Mouse (Mus musculus) G1E (cell line): Measurements from ENCODE around the gene Dcun1d2. TPM values are rescaled to one million over a fixed set of nuclear protein-coding genes. Genes with fewer than 3 reads are reported as not detected.

Experiments
- ATAC-seq: 2 replicates; pipeline ENCODE4 v1.8.0; 2016; ENCODE audit warnings: mild to moderate bottlenecking; ENCODE audit not compliant: insufficient number of reproducible peaks, poor library complexity, low FRiP score, severe bottlenecking; ENCODE audit errors: extremely low read depth
- DNase-seq: peaks from one replicate; pipeline ENCODE4 v3.0.0; 2012; ENCODE audit warnings: low spot score
- H3K27me3 ChIP-seq: 2 replicates; pipeline ENCODE4 v1.6.1; 2012; ENCODE audit warnings: mild to moderate bottlenecking, low read length, inconsistent platforms; ENCODE audit not compliant: insufficient read depth
- H3K36me3 ChIP-seq: replicated peaks from 2 replicates; pipeline ENCODE3; 2012; ENCODE audit warnings: mild to moderate bottlenecking, inconsistent platforms
- H3K4me1 ChIP-seq: 2 replicates; pipeline ENCODE4 v1.6.1; 2012; ENCODE audit warnings: low read depth, low read length, inconsistent platforms, mixed read lengths; ENCODE audit not compliant: insufficient read depth
- H3K4me3 ChIP-seq: 2 replicates; pipeline ENCODE4 v1.5.1; 2012; ENCODE audit warnings: low read depth, mild to moderate bottlenecking, inconsistent platforms, low read length, moderate library complexity, mixed read lengths
- H3K9me3 ChIP-seq: replicated peaks from 2 replicates; pipeline ENCODE4 v1.6.1; 2012; ENCODE audit warnings: inconsistent platforms
- CTCF ChIP-seq: IDR thresholded peaks from 2 replicates; pipeline ENCODE4 v1.5.1; 2012; ENCODE audit warnings: low read depth, low read length, inconsistent platforms, mixed read lengths
- GATA1 ChIP-seq: IDR thresholded peaks from 2 replicates; pipeline ENCODE4 v1.6.1; 2012; ENCODE audit warnings: borderline replicate concordance, low read length, inconsistent platforms, mixed read lengths
- GATA2 ChIP-seq: IDR thresholded peaks from 2 replicates; pipeline ENCODE4 v1.6.1; 2012; ENCODE audit warnings: low read depth, low read length, inconsistent platforms, borderline replicate concordance
- POLR2AphosphoS5 ChIP-seq: IDR thresholded peaks from 2 replicates; pipeline ENCODE4 v1.6.1; 2012; ENCODE audit warnings: low read depth, low read length, inconsistent platforms; ENCODE audit not compliant: insufficient replicate concordance
- TAL1 ChIP-seq: conservative IDR thresholded peaks from 2 replicates; pipeline ENCODE4 v1.6.1; 2012; ENCODE audit warnings: low read depth, low read length, inconsistent platforms, mixed read lengths
- polyA plus RNA-seq: library from polyadenylated mRNA; stranded (reverse); fragments of >175 nt; gene quantifications from 2 replicates; pipeline ENCODE4 v1.2.3, GENCODE M21; 2012
- total RNA-seq, 2 experiments: library from RNA; stranded (forward) in 1 of 2; stranded (reverse) in 1 of 2; fragments of 200-1000 nt in 1 of 2; fragments of >200 nt in 1 of 2; fragmentation: Nextera tagmentation in 1 of 2; gene quantifications; 2 replicates each; pipeline ENCODE4 v1.2.3; 2014 to 2017

Gene Dcun1d2
- total and polyA plus RNA-seq, 3 experiments = 4.6 to 24.0 (median 15.7) TPM

DNA sequence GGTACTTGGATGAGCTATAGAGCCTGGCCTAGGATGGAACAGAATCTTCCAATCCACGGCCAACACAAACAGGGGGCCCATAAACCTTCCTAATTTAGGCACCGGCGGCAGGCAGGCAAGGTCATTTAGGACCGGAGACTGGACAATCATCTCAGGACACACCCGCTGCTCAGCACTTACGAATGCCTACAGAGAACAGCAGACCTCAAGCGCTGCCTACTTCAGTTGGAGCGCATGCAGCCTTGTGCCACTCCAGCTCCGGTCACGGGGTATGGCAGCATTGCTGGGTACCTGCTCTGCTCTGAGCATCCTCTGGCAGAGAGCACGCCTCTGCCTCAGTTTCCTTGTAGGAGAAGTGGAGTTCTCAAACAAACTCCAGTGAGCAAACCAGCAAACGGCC is 58.1 kb downstream of the Dcun1d2 start:
- Histone ChIP-seq H3K27me3 (peaks cover 88% of the 10 kb centered on the region), H3K4me3 (no peak overlapping the region), H3K9me3 (no peaks in the 10 kb centered on the region), H3K36me3 (no peaks in the 10 kb centered on the region), H3K4me1 (peaks cover 4% of the 10 kb centered on the region)
- DNase-seq (no peak), ATAC-seq (no peak)
- TF ChIP-seq GATA1 = no peak
- no peak for TF ChIP-seq CTCF
- no peak for TF ChIP-seq TAL1
- no peak for TF ChIP-seq GATA2
- no peak for TF ChIP-seq POLR2AphosphoS5

DNA sequence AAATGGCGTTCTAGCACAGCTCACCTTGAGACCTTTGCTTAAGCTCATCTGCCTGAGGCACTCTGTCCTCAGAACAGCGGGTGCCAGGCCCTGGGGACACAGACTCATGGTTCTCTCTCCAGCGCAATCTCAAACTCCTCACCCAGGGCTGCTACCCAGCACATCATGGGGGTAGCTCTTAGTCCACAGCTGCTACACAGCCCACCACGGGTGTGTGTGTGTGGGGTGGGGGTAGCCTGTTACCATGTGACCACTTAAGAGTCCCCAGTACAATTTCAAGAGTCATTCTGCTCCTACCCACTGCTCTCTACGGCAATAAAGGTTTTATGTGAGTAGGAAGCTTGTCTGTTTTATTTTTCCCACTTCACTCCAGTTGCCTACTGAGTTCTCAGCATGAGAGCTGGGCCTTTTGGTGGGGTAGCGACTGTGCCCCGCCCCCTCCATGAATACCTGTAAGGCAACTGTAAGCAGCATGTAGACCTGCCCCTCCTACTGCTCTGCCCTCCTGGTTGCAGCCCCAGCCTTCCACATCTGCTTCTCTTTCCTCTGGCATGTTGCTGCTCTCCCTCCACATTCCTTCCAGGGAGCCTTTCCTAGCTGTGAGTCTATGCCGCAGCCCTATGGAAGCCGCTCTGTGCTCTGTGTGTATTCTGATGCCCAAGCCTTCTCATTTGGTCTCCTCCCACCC is 58.9 kb downstream of the Dcun1d2 start:
- peaks cover 89% of the 10 kb centered on the region for H3K27me3 ChIP-seq
- no peak for DNase-seq
- TF ChIP-seq GATA1 = no peak
- TF ChIP-seq CTCF = no peak
- TF ChIP-seq TAL1 = no peak
- TF ChIP-seq GATA2 = no peak
- no peak for TF ChIP-seq POLR2AphosphoS5

GRCm38 (mm10) chr8:13227184-13227583 is 60.7 kb downstream of the Dcun1d2 start:
- Histone ChIP-seq H3K4me3 (no peak overlapping the region), H3K27me3 (peaks cover 89% of the 10 kb centered on the region), H3K4me1 (peaks cover 4% of the 10 kb centered on the region), H3K36me3 (no peaks in the 10 kb centered on the region), H3K9me3 (no peaks in the 10 kb centered on the region)
- DNase-seq = no peak
- TF ChIP-seq GATA1 = no peak
- no peak for TF ChIP-seq TAL1
- no peak for TF ChIP-seq POLR2AphosphoS5
- TF ChIP-seq GATA2 = no peak
- no peak for TF ChIP-seq CTCF
- ATAC-seq = no peak

More for the DNA sequence above, 58.9 kb downstream of the Dcun1d2 start:
- ATAC-seq = no peak
- no peaks in the 10 kb centered on the region for H3K36me3 ChIP-seq
- no peaks in the 10 kb centered on the region for H3K9me3 ChIP-seq
- H3K4me1 ChIP-seq = peaks cover 4% of the 10 kb centered on the region
- no peak overlapping the region for H3K4me3 ChIP-seq

DNA sequence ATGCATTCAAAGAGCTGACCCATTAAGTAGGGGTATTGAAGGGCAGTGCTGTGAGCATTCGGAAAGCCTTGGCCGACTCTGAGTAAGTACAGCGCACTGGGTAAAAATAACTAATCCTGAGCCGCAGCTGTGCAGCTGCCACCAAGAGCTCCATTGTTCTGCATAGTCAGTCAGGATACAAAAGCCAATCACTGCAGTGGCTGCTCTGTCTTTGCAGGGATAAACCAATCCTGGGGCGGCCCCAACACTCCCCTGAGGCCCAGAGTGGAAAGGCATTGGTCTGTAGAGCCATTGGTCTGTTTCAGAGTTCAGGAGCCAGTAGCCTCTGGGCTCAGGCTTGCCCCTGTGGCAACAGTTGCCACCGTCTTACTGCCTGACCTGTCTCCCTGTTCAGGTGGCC is 61.6 kb downstream of the Dcun1d2 start:
- no peaks in the 10 kb centered on the region for H3K36me3 ChIP-seq
- H3K4me3 ChIP-seq = no peak overlapping the region
- H3K4me1 ChIP-seq = peaks cover 4% of the 10 kb centered on the region
- DNase-seq (no peak), ATAC-seq (no peak)
- TF ChIP-seq CTCF (no peak), POLR2AphosphoS5 (no peak), GATA2 (no peak), TAL1 (no peak), GATA1 (no peak)
- no peaks in the 10 kb centered on the region for H3K9me3 ChIP-seq
- H3K27me3 ChIP-seq = peaks cover 89% of the 10 kb centered on the region

- H3K4me1 ChIP-seq = peaks cover 4% of the 10 kb centered on the region
- ATAC-seq = no peak
- peaks cover 83% of the 10 kb centered on the region for H3K27me3 ChIP-seq
- no peak for DNase-seq
- no peaks in the 10 kb centered on the region for H3K36me3 ChIP-seq
- H3K4me3 ChIP-seq = no peak overlapping the region
- no peaks in the 10 kb centered on the region for H3K9me3 ChIP-seq
- TF ChIP-seq POLR2AphosphoS5 (no peak), CTCF (no peak), GATA1 (no peak), GATA2 (no peak), TAL1 (no peak)
These were observed 63.5 kb downstream of the Dcun1d2 start for GRCm38 (mm10) chr8:13224426-13224825.

DNA sequence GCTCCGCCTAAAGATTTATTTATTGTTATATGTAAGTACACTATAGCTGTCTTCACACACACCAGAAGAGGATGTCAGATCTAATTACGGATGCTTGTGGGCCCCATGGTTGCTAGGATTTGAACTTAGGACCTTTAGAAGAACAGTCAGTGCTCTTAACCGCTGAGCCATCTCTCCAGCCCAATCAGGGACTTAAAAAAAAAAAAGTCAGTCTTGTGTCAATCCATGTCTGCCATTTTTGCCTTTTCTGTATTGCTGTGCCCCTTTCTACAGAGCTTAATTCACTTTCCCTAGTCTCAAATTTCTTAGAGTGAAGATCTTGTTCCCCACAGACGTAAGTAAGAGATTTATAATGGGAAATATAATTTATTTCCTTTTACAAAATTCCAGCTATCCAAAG is 69.5 kb downstream of the Dcun1d2 start:
- DNase-seq (no peak), ATAC-seq (no peak)
- Histone ChIP-seq H3K4me3 (no peak overlapping the region), H3K36me3 (no peaks in the 10 kb centered on the region), H3K4me1 (peaks cover 11% of the 10 kb centered on the region), H3K27me3 (peaks cover 41% of the 10 kb centered on the region), H3K9me3 (no peaks in the 10 kb centered on the region)
- TF ChIP-seq TAL1 (no peak), POLR2AphosphoS5 (no peak), GATA2 (no peak), GATA1 (no peak), CTCF (no peak)
